Mouse (Mus musculus) midbrain, embryonic 16.5 days (tissue): ENCODE measurements around the gene Olfr698. TPM values are rescaled to one million over a fixed set of nuclear protein-coding genes. Genes with fewer than 3 reads are reported as not detected.
"Not testable (repeated sequence)": the region's sequence is repeated elsewhere in the genome, so short reads cannot be mapped to it uniquely, and the experiment has no call there.

Experiments used
- ATAC-seq: fragments of 200-750 bp; cut with Nextera tagmentation; 2 replicates; pipeline ENCODE4 v1.8.0; 2017; ENCODE audit warnings: moderate TSS enrichment
- H3K27ac ChIP-seq: fragments of 300-500 bp; sonication (generic); 2 replicates; pipeline ENCODE4 v1.5.1; 2014; ENCODE audit warnings: mild to moderate bottlenecking, low read length, mixed read lengths
- H3K27me3 ChIP-seq: fragments of 300-500 bp; sonication (generic); 2 replicates; pipeline ENCODE4 v1.6.1; 2014; ENCODE audit warnings: low read depth, low read length, mixed read lengths; ENCODE audit not compliant: control insufficient read depth, insufficient read depth
- H3K36me3 ChIP-seq: fragments of 300-500 bp; sonication (generic); 2 replicates; pipeline ENCODE4 v1.6.1; 2014; ENCODE audit warnings: mild to moderate bottlenecking, low read length, moderate library complexity, mixed read lengths; ENCODE audit not compliant: control insufficient read depth, insufficient read depth
- H3K4me1 ChIP-seq: fragments of 300-500 bp; sonication (generic); 2 replicates; pipeline ENCODE4 v1.6.1; 2014; ENCODE audit warnings: mild to moderate bottlenecking, low read length, mixed read lengths; ENCODE audit not compliant: control insufficient read depth, insufficient read depth
- H3K4me2 ChIP-seq: fragments of 300-500 bp; sonication (generic); 2 replicates; pipeline ENCODE4 v1.6.1; 2014; ENCODE audit warnings: mild to moderate bottlenecking, low read length, mixed read lengths
- H3K4me3 ChIP-seq: fragments of 300-500 bp; sonication (generic); 2 replicates; pipeline ENCODE4 v1.5.1; 2014; ENCODE audit warnings: low read depth, mild to moderate bottlenecking, low read length, moderate library complexity, mixed read lengths
- H3K9ac ChIP-seq: fragments of 300-500 bp; sonication (generic); 2 replicates; pipeline ENCODE4 v1.6.1; 2014; ENCODE audit warnings: low read depth, low read length, mixed read lengths
- H3K9me3 ChIP-seq: fragments of 300-500 bp; sonication (generic); replicated peaks from 2 replicates; pipeline ENCODE4 v1.6.1; 2014; ENCODE audit warnings: mild to moderate bottlenecking, low read length, mixed read lengths; ENCODE audit not compliant: control insufficient read depth, poor library complexity, severe bottlenecking
- WGBS: fragments of 180-500 bp; shearing (Covaris S2); extraction: QIAGEN DNeasy Blood & Tissue Kit; methylation state at CpG from one replicate; pipeline ENCODE4 v1.1.7; 2014; 5-methylcytosine and 5-hydroxymethylcytosine counted together
- polyA plus RNA-seq: library from polyadenylated mRNA; unstranded; fragments of >200 nt; fragmentation: Nextera tagmentation; extraction: Ambion mirVana; gene quantifications from 2 replicates; pipeline ENCODE4 v1.2.1, GENCODE M21; 2015

Olfr698 gene
- polyA plus RNA-seq, 1 experiment from 2014 or later = not detected

DNA sequence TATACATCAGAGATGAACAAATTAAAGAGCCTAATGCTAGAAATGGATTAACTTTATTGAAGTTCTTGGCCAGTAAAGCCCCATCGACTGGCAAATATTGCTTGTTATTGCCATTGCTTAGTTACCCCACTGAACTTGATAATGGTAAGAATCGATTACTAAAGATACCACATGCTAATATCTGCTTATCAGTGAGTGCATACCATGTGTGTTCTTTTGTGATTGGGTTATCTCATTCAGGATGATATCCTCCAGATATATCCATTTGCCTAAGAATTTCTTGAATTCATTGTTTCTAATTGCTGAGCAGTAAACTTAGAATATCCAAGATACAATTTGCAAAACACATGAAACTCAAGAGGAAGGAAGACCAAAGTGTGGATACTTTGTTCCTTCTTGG, 29.5 kb downstream of the Olfr698 start:
- H3K9me3 ChIP-seq, H3K27ac ChIP-seq, H3K36me3 ChIP-seq, H3K9ac ChIP-seq, H3K4me3 ChIP-seq, H3K4me2 ChIP-seq, ATAC-seq, H3K27me3 ChIP-seq, H3K4me1 ChIP-seq: not testable (repeated sequence)
- 88% methylated on average over 2 of the region's 2 CpGs for WGBS

DNA sequence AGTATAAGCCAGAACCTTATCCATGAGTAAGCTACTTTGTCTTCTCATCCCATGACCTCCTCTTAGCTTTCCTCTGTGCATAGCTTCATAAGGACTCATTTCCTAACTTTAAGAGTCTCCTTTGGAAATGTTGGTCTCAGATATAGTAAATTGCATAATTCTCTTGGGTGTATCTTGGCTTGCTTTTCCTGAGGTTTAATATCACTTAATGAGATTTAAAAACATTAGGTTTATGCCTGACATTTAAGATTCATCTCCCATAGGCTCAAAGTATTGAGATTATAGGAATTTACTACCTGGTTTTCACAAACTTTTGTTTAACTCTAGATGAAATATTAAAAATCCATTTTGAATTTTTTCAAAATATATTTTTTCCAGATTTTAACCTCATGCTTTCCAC, 38.9 kb downstream of the Olfr698 start, which contains the start of gene Olfr695:
TSS of gene Olfr695 (minus strand) at position 101 of the 400 bp plus-strand sequence.
- no peak within 1 kb of the TSS for H3K27ac ChIP-seq
- no peaks in the 10 kb centered on the region for H3K9me3 ChIP-seq
- no peaks in the 10 kb centered on the region for H3K27me3 ChIP-seq
- H3K36me3 ChIP-seq = no peaks in the 10 kb centered on the region
- H3K4me3 ChIP-seq = no peak within 1 kb of the TSS
- no peak for ATAC-seq
- H3K4me1 ChIP-seq = no peaks in the 10 kb centered on the region
- H3K4me2 ChIP-seq = no peak within 1 kb of the TSS
- H3K9ac ChIP-seq = no peak within 1 kb of the TSS

GRCm38 (mm10) chr7:106711463-106711862, 43.7 kb downstream of the Olfr698 start:
- Histone ChIP-seq H3K9ac (no peak overlapping the region), H3K9me3 (no peaks in the 10 kb centered on the region; the same call in 1 of the 2 replicates), H3K36me3 (no peaks in the 10 kb centered on the region), H3K4me3 (no peak overlapping the region), H3K4me1 (no peaks in the 10 kb centered on the region), H3K27me3 (no peaks in the 10 kb centered on the region), H3K4me2 (no peak overlapping the region), H3K27ac (no peak overlapping the region)
- 94% methylated on average over 6 of the region's 6 CpGs for WGBS
- ATAC-seq = no peak

DNA sequence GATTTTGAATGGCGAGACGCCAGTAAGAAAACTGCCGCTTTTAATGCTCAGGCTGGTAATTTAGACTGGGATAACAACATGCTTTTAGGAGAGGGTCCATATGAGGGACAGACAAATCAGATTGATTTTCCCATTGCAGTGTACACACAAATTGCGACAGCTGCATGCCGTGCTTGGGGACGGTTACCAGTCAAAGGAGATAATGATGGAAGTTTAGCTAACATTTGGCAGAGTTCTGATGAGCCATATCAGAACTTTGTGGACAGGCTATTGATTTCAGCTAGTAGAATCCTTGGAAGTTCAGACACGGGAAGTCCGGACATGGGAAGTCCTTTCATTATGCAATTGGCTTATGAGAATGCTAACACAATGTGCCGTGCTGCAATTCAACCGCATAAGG, 47.5 kb downstream of the Olfr698 start:
- H3K36me3 ChIP-seq, H3K4me1 ChIP-seq, H3K27me3 ChIP-seq, H3K27ac ChIP-seq, ATAC-seq, H3K9ac ChIP-seq, H3K4me3 ChIP-seq, H3K4me2 ChIP-seq, H3K9me3 ChIP-seq: not testable (repeated sequence)
- WGBS = 82% methylated on average over 10 of the region's 10 CpGs

Other genes with a start within 250 kb of the Olfr698 start
- gene Olfr693, start 74.8 kb downstream of the Olfr698 start, polyA plus RNA-seq = not detected in 2 replicates
- not detected in 2 replicates for gene Olfr694, start 63.6 kb downstream of the Olfr698 start, polyA plus RNA-seq
- not detected in 2 replicates for gene Olfr695, start 39.0 kb downstream of the Olfr698 start, polyA plus RNA-seq
- not detected in 2 replicates for gene Olfr697, start 13.0 kb downstream of the Olfr698 start, polyA plus RNA-seq
- gene Olfr699, start 37.8 kb upstream of the Olfr698 start, polyA plus RNA-seq = not detected in 2 replicates
- gene Olfr700, start 53.4 kb upstream of the Olfr698 start, polyA plus RNA-seq = not detected in 2 replicates
- gene Olfr701, start 58.7 kb upstream of the Olfr698 start, polyA plus RNA-seq = not detected in 2 replicates
- gene Olfr702, start 78.5 kb upstream of the Olfr698 start, polyA plus RNA-seq = not detected in 2 replicates
- not detected in 2 replicates for gene Olfr703, start 88.0 kb upstream of the Olfr698 start, polyA plus RNA-seq
- gene Olfr704, start 107.8 kb upstream of the Olfr698 start, polyA plus RNA-seq = not detected in 2 replicates
- not detected in 2 replicates for gene Olfr705, start 121.5 kb upstream of the Olfr698 start, polyA plus RNA-seq
- not detected in 2 replicates for gene Olfr706, start 132.8 kb upstream of the Olfr698 start, polyA plus RNA-seq
- not detected in 2 replicates for gene Olfr707, start 145.8 kb upstream of the Olfr698 start, polyA plus RNA-seq
- gene Olfr1532-ps1, start 152.6 kb upstream of the Olfr698 start, polyA plus RNA-seq = not detected in 2 replicates
- not detected in 2 replicates for gene Olfr709-ps1, start 176.8 kb upstream of the Olfr698 start, polyA plus RNA-seq
- gene Olfr710, start 192.9 kb upstream of the Olfr698 start, polyA plus RNA-seq = not detected in 2 replicates
- not detected in 2 replicates for gene Olfr6, start 208.5 kb upstream of the Olfr698 start, polyA plus RNA-seq
- gene Olfr711, start 220.1 kb upstream of the Olfr698 start, polyA plus RNA-seq = not detected in 2 replicates